Mouse (Mus musculus): ENCODE data around the gene Flt3.
A peak's percentile ranks its signal among the peaks of the same experiment; 100 is the strongest.

DNA sequence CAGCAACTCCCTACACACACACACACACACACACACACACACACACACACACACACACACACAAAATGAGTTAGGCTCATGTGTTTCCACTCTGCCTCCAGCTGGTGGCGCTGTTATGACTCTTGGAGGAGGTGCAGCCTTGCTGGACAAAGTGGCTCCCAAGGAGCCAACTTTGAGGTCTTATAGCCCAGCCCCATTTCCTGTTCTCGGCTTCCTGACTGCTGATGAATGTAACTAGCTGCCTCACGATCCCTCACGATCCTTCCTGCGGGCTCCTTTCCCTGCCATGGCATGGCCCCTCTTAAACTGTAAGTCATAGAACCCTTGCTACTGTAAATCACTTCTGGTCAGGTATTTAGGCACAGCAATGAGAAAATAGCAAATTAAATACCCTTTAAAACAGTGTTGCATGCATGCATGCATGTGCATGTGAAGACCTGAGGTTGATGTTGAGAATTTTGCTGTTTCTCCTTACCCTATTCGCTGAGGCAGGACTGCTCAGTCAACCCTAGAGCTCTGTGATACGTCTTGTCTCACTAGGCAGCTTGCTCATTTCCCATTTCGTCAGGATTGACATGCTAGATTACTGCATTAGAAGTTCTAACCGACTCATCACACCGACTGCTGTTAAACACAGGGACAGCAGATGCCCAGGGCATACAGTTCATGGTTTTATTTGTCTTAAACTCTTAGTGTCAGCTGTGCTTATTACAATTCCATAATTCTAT is 18.3 kb upstream of the Flt3 start:
- peak; percentile 81 for TF ChIP-seq CTCF (IDR thresholded peaks at IDR 0.05; ENCODE audit: insufficient read depth, low read length)
- no peak for TF ChIP-seq POLR2A (IDR thresholded peaks at IDR 0.05; ENCODE audit: borderline replicate concordance, extremely low read depth, low read depth, low read length)

Data from lung, adult 2 months (tissue).